Mouse (Mus musculus): ENCODE data around the gene Ddx58.

Ddx58 gene

DNA sequence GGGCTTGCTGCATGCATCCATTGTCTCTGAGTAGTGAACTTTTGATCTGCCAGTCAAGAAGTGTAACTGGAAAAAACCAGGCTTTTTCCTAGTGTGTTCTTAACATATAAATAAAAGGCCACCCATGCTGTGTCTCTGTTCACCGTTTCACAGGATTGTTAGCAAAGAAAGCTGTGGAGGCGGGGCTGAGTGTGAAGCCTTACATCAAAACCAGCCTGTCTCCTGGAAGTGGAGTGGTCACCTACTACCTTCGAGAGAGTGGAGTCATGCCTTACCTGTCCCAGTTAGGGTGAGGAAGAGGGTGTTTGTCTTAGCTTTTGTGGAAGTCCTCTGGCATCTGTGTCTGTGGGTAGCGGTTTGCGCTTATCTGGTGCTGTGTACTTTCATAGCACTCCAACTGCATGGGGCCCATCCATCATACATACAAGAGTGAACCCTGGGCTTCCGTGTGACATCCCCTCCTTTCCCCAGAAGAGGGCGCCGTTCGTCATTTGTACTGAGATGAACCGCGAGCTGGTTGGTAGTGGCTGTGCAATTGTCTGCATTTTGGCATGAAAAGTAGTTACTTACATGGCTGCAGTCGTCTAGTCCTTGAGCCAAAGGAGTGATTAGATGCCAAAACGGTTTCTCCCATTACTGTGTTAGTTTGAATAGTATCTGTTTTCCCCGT, 56.8 kb downstream of the Ddx58 start:
- peak; percentile 33 to 64 for DNase-seq (ENCODE audit: low spot score in 2 of 2)

DNA sequence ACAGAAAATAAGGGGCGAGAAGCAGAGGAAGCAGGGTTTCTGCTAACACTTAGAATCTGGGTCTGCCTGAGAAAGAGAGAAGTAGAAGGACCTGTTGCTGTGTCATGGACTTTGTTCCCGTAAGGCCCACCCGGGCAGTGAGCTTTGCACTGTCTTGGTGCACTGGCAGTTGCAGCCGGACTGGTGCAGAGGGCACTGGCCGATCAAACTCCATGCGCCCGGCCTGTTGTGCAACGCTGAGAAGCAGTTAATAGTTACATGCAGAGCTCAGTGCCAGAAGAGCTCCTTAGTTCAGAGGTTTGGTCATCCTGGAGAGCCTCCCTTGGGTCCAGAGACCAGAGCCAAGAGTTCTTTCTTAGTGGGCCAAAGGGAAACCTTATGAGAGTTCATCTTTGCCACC, 57.9 kb downstream of the Ddx58 start:
- peak in 1 of 2 experiments; percentile 67 for DNase-seq (ENCODE audit: low spot score in 2 of 2)

DNA sequence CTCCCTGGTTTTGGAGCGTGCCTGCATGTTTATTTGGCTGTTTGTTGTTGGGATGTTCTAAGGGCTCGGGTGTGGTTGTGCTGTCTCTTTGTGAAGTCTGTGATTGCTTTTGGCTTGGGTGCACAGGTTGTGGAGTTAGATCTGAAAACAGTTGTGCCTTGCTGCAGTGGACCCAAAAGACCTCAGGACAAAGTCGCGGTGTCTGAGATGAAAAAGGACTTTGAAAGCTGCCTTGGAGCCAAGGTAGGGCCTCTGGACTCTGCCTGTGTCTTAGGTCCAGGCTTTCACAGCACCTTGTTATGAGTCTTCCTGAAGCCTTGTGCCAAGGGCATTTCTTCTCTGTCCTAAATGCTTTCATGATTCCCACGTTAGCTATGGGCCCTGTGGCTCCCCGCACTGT, 59.6 kb downstream of the Ddx58 start:
- no peak for DNase-seq (ENCODE audit: low spot score in 2 of 2)

DNA sequence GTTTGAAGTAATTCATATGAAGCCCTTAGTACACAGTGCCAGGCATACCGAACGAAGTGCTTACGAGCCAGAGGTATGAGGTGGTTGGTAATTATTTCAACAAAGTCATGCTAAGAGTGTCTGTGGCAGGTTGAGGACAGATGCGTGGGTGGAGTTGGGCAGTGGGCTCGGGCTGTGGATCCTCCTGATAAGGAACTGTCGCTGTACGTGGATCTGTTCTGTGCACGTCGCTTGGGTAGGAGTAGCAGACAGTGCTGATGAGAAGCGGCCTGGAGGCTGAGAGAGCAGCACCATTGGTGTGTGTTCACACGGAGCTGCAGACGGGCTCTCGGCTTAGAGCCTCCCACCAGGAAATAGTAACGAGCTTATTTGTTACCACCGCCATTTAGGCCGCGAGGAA, 61.0 kb downstream of the Ddx58 start:
- DNase-seq (ENCODE audit: low spot score in 2 of 2): no peak

DNA sequence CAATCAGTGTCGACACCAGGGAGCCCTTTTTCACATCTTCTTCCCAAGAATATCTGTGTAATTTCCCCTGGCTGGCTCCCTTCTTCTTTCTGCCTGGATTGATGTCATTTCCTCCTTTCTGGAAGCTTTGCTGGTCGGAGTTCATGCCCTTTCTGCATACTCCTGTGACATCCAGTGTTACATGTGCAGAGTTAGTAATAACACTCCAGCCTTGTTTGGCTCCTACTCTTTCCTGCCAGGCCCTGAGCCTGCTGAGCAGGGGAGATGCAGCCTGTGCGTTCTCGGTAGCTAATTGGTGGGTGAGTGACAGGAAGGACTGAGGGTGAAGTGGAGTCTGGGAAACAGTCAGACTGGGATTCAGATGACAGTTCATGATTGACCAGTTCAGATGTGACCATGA, 65.3 kb downstream of the Ddx58 start:
- DNase-seq (ENCODE audit: low spot score in 2 of 2): no peak

DNA sequence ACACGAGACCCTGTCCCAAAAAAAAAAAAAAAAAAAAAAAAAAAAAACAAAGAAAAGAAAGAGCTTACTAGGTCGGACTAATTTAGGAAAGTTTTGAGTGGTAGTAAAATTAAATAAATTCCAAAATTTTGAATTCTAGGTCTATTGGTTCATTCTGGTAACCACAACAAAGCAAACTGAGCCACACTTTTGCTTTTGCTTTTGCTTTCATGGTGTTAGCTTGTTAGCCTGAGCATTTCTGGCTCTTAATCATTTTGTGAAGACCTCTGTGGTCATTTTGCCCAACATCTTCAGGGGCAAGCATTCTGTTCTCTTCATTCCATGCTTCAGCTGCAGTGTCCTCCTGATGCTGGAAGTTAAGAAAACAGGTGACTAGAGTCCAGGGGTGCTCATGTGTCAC, 67.3 kb downstream of the Ddx58 start:
- no peak for DNase-seq (ENCODE audit: low spot score in 2 of 2)

DNA sequence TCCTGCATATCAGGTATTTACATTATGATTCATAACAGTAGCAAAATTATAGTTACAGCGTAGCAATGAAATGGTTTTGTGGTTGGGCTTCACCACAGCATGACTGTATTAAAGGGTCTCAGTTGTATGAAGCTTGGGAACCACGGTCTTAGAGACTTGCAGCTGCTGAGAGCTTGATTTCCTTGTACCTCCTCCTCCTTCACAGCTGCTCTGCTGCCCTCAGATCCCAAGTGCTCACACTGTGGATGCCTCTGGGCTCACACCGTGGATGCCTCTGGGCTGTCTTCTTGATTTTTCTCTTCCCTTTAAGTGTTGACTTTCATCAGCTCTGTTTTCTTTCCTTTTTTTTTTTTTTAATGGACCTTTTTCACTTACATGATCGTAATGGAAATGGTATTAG, 68.2 kb downstream of the Ddx58 start:
- no peak for DNase-seq (ENCODE audit: low spot score in 2 of 2)

DNA sequence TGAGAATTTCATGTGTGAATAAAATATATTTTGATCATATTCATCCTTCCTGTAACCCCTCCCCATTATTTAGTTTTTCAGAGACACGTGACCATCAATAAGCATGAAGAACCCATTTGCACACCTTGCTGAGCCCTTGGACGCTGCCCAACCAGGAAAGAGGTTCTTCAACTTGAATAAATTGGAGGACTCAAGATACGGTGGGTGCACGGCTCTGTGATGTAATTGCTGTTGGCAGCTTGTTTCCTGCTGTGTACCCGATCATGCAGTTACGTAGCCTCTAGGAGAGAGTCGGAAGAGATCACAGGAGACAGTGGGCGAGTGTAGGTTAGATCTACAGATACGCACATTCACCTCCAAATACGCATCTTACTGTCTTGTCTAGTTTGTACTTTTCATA, 76.0 kb downstream of the Ddx58 start:
- no peak for DNase-seq (ENCODE audit: low spot score in 2 of 2)

DNA sequence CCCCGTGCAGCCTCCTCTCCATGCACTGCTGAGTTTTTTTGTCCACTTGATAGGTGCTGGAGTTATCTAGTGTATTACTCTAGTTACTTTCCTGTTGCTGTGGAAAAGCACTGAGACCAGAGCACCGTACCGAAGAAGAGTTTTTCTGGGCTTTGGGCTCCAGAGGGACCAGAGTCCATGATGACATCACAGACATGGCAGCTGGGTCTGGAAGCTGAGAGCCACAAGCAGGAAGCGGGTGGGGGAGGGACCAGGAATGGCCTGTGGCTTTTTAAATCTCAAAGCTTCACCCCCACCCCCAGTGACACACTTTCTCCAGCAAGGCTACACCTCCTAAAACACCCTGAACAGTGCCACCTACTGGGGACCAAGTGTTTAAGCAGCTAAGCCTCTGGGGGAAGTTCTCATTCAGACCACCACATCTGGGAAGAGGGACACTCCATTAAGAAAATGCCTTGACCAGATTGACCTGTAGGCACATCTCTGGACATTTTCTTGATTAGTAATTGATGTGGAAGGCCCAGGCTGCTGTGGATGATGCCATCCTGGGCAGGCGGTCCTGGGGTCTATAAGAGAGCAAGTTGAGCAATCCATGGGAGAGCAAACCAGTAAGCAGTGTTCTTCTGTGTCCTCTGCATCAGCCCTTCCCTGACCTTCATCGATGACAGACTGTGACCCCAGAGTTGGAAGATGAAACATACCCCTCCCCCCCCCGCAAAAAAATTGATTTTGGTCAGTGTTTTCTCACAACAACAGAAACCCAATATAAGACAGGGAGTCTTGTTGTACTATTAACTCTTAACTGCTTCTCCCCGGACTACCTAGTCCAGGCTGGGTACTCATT, 78.8 kb downstream of the Ddx58 start:
- DNase-seq (ENCODE audit: low spot score in 2 of 2): no peak

DNA sequence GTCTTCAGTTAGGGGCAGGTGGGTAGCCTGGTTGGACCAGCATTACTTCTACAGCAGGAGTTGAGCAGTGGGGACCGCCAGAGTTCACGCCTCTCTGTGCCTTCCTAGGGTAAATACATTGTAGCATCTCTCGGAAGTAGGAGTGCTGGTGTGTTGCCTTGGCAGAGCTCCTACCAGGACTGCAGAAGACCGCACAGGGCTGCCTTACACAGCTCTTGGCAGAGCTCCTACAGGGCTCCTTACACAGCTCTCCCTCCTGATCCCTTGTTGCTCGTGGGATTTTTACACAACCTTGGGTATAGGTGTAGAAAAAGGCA, 81.4 kb downstream of the Ddx58 start:
- DNase-seq (ENCODE audit: low spot score in 2 of 2): no peak

DNA sequence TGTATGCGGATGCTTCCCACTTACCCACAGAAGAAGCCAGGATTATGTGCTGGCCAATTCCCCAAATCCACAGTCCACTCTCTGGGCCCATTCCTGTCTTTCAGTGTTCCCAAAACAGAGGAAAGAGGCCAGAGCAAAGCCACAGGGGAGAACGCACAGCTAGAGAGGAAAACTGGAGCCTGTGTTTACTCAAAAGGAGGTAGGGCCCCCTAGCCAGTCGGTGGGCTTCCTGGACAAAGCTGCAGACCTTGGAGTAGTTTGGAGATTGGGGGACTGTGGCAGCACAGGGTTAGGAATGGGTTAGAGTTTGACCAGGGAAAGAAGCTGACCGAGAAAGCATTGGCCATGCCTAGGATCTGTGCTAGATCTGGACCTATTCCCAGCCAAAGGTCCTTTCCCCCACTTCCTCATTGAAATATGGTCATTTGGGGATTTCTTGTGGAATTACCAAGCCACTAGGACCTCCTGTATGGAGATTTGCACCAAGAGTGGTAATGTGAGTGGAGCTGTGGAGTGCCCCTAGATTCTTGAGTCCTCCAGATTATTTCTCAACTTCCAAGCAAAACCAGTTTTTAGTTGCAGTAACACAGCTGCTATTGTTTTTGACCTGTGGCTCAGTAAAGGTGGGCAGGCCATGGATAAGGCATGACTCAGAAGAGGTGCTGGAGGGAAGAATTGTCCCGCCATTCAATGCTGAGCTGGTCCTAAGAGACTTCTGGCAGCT, 82.0 kb downstream of the Ddx58 start:
- no peak for DNase-seq (ENCODE audit: low spot score in 2 of 2)

DNA sequence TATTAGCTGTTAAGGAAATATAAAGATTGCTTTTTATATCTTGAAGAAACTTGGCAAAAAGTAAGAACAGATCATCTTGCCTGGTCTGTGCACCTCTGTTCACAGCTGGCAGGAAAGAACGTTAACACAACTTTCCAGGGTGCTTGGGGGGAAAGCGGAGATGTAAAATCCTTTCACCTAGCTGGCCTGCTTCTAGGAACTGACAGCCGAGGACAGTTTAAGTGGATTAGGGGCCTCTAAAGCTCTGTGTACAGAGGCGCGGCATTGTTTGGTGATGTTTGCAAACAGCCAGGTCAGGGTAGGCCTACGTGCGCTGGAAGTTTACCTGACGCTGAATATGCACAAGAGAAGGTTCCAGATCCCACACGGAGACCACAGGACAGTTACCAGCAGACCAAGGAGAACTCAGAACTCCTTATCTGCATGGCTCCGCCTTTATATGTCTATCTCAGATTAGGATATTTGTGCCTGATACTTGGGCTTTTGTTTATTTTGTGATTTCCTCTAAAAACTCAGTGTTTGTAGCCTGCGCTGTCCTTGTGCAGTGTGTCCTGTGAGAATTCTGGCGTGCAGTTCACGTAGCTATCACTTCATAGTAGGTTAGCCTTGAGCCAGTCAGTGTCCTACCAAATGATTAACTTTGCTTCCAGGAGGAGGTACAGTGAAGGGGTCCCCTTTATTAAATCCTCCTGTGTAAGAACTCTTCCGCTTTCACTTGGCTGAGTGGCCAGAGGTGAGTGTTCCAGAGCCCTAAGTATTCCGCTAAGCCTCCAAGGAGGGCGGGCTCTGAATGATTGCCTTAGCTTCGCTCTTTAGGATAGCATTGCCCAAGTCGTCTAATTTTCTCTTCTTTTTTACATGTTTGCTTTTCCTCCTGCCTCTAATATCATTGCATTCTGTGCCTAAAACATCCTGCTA, 82.8 kb downstream of the Ddx58 start:
- DNase-seq (ENCODE audit: low spot score in 2 of 2): no peak

DNA sequence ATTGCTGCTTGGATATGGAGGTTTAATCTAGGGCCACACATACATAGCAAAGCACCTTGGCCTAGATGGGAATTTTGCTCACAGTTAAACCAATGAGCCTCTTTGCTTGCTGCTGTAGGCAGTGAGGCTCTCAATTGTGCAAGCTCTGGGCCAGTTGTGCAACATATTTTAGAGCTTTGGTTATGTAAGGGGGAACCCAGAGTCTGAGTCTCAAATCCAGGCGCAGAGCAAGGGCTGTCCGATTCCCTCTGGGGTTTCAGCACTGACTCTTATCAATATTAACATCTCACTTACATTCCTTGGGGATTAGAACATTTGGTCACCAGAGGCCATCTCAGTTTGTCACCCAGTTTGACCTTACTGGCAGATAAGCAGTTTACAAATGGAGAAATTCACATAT, 83.5 kb downstream of the Ddx58 start:
- peak; percentile 46 to 82 for DNase-seq (ENCODE audit: low spot score in 2 of 2)

DNA sequence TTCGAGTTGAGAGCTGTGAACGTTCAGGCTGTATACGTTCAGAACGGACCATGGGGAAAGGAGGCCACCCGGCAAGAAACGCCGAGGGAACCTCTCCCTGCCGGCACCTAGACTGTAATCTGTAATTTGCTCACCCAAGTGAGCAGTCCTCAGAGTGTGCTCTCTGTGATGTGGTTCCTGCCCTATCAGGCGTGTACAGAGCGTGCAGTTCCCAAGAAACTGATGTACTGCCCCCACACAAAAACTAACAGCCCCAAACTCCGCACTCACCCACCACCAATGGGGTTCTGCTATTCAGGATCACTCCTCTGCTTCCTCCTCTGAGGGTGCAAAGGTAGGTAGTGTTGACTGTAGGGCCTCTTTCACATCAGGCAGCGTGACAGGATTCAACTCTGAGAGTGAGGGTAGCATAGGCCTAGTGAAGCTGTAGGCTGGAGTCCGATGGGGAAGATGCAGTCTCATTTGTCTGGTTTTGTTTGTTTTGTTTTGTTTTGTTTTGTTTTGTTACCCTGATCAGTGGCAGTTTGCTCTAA, 84.1 kb downstream of the Ddx58 start:
- no peak for DNase-seq (ENCODE audit: low spot score in 2 of 2)

DNA sequence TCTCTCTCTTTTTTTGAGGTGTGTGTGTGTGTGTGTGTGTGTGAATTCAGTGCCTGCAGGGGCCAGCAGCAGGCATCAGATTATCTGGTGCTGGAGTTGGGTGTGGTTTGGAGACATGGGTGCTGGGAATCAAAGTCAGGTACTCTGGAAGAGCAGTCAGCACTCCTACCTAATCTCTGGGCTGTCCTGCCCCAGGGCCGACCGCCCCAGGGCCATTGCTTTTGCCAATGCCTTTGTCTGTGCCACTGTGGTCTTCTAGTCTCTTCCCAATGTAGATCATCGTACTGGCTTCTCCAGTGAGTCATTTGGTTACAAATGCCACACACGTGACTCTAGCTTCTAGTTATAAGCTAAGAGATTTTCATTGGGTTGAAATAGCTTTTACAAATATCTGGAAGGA, 84.9 kb downstream of the Ddx58 start:
- DNase-seq (ENCODE audit: low spot score in 2 of 2): no peak

Measured in urinary bladder, postnatal 36 days (tissue).